17 mouse cellular contexts compared by ENCODE assay signal in genomic region chr2:35722821-35723220, GRCm38 (mm10).
DNase-seq lines count a peak whose midpoint lies in the region; TF ChIP-seq lines count a peak whose summit lies in the region.
"Had no signal": no experiment of that assay in that cellular context is flagged by ENCODE, and none has a peak within 500 bp of the region (broad histone marks: within the 10 kb centered on the region; RNA-seq: fewer than 3 reads in every experiment).

No protein-coding gene starts in this region.

- intact Hi-C loops in left cerebral cortex, adult 2 months (cut with DNase I): no loop called here
- intact Hi-C loops in left cerebral cortex, postnatal 25 days (cut with DNase I): no loop called here

- peak; percentile 12 for TF ChIP-seq CTCF in left cerebral cortex, adult 2 months (IDR thresholded peaks at IDR 0.05)

- no peak overlapping the region for H3K4me3 ChIP-seq in left cerebral cortex, adult 2 months
- H3K4me3 ChIP-seq: embryonic facial prominence, embryonic 13.5 days; heart, embryonic 12.5 days; limb, embryonic 10.5 days; liver, embryonic 13.5 days; megakaryocyte, embryonic 14.5 days; stomach, embryonic 15.5 days had no signal

- H3K27ac ChIP-seq in left cerebral cortex, adult 2 months: no peak overlapping the region
- H3K27ac ChIP-seq: embryonic facial prominence, embryonic 13.5 days; limb, embryonic 10.5 days; liver, embryonic 13.5 days; stomach, embryonic 15.5 days had no signal

- no peak for DNase-seq in left cerebral cortex, adult 2 months (ENCODE audit: extremely low spot score in 1 of 2, low spot score in 2 of 2)
- DNase-seq in left cerebral cortex, postnatal 25 days (ENCODE audit: low spot score in 2 of 2): no peak
- peak; percentile 28 for DNase-seq in ES-CJ7 (ENCODE audit: low read depth, low spot score)
- peak; percentile 77 for DNase-seq in cerebellum, adult 11-12 months
- DNase-seq in cerebellum, postnatal 25 days: peak; percentile 82 to 83
- DNase-seq in adrenal gland, postnatal 36 days: no peak
- DNase-seq in gastrocnemius, postnatal 4 days (ENCODE audit: low spot score in 2 of 2): no peak
- DNase-seq: adrenal gland, postnatal 10 days; kidney, adult 2 months; kidney, postnatal 4 days; liver, embryonic 13.5 days; lung, postnatal 14 days had no signal

Comparison
In these comparisons a context has a peak if more than half of its experiments do, and no peak if none do; other contexts are left out.
1. DNase-seq: peak in ES-CJ7 (single experiment), cerebellum, adult 11-12 months (single experiment) and cerebellum, postnatal 25 days (2 of 2); none in left cerebral cortex, adult 2 months (0 of 2), left cerebral cortex, postnatal 25 days (0 of 2), adrenal gland, postnatal 36 days (0 of 2) and gastrocnemius, postnatal 4 days (0 of 2).